Mouse (Mus musculus) macrophage (primary cell): ENCODE measurements around the gene Slc1a7. TPM values are rescaled to one million over a fixed set of nuclear protein-coding genes. Genes with fewer than 3 reads are reported as not detected.

Experiments used
- H3K27ac ChIP-seq: fragments of 350-480 bp; formaldehyde crosslinking; 2 replicates; pipeline ENCODE4 v1.9.0; 2021
- H3K36me3 ChIP-seq: fragments of 350-480 bp; formaldehyde crosslinking; 2 replicates; pipeline ENCODE4 v1.9.0; 2021; ENCODE audit errors: inconsistent target
- H3K4me3 ChIP-seq: fragments of 350-480 bp; formaldehyde crosslinking; 2 replicates; pipeline ENCODE4 v1.9.0; 2021; ENCODE audit errors: inconsistent target
- H3K79me2 ChIP-seq: fragments of 350-480 bp; formaldehyde crosslinking; 2 replicates; pipeline ENCODE4 v1.9.0; 2021; ENCODE audit errors: inconsistent target
- WGBS: methylation state at CpG from one replicate; pipeline ENCODE4 v1.1.7; 2026; ENCODE audit warnings: inconsistent platforms; ENCODE audit not compliant: missing documents; 5-methylcytosine and 5-hydroxymethylcytosine counted together
- polyA plus RNA-seq: library from polyadenylated mRNA; stranded (reverse); fragments of 250-400 nt; gene quantifications from 3 replicates; pipeline ENCODE4 v1.2.4, GENCODE M21; 2018; ENCODE audit warnings: inconsistent platforms

The Slc1a7 gene
- polyA plus RNA-seq, 1 experiment from 2014 or later = not detected

GRCm38 (mm10) chr4:107984282-107984981 lies 16.3 kb downstream of the Slc1a7 start:
- H3K36me3 ChIP-seq = no peaks in the 10 kb centered on the region
- no peaks in the 10 kb centered on the region for H3K79me2 ChIP-seq
- no peak overlapping the region for H3K4me3 ChIP-seq
- H3K27ac ChIP-seq = no peak overlapping the region
- WGBS = 62% methylated on average over 5 of the region's 7 CpGs

- WGBS = 80% methylated on average over 5 of the region's 5 CpGs
- H3K4me3 ChIP-seq = no peak overlapping the region
These were observed 17.7 kb downstream of the Slc1a7 start for GRCm38 (mm10) chr4:107985812-107986211.

GRCm38 (mm10) chr4:107986386-107987168 lies 18.4 kb downstream of the Slc1a7 start:
- Histone ChIP-seq H3K4me3 (no peak overlapping the region), H3K27ac (no peak overlapping the region), H3K79me2 (no peaks in the 10 kb centered on the region), H3K36me3 (no peaks in the 10 kb centered on the region)
- WGBS = 93% methylated on average over 11 of the region's 11 CpGs

More at GRCm38 (mm10) chr4:107985812-107986211, 17.7 kb downstream of the Slc1a7 start:
- H3K27ac ChIP-seq = no peak overlapping the region
- no peaks in the 10 kb centered on the region for H3K36me3 ChIP-seq
- no peaks in the 10 kb centered on the region for H3K79me2 ChIP-seq

- WGBS = 2% methylated on average over 8 of the region's 8 CpGs
These were observed 20.8 kb downstream of the Slc1a7 start for GRCm38 (mm10) chr4:107988931-107989330.

GRCm38 (mm10) chr4:107990818-107991217 lies 22.7 kb downstream of the Slc1a7 start:
- Histone ChIP-seq H3K36me3 (no peaks in the 10 kb centered on the region), H3K27ac (no peak overlapping the region), H3K79me2 (no peaks in the 10 kb centered on the region), H3K4me3 (no peak overlapping the region)
- WGBS = 83% methylated on average over 5 of the region's 5 CpGs

More at GRCm38 (mm10) chr4:107988931-107989330, 20.8 kb downstream of the Slc1a7 start:
- Histone ChIP-seq H3K27ac (no peak overlapping the region), H3K4me3 (no peak overlapping the region), H3K79me2 (no peaks in the 10 kb centered on the region), H3K36me3 (no peaks in the 10 kb centered on the region)

- H3K4me3 ChIP-seq = no peak overlapping the region
- H3K79me2 ChIP-seq = no peaks in the 10 kb centered on the region
- 90% methylated on average over 6 of the region's 6 CpGs for WGBS
- H3K27ac ChIP-seq = no peak overlapping the region
- H3K36me3 ChIP-seq = no peaks in the 10 kb centered on the region
These were observed 23.7 kb downstream of the Slc1a7 start for GRCm38 (mm10) chr4:107991879-107992278.

GRCm38 (mm10) chr4:107995011-107995410 lies 26.9 kb downstream of the Slc1a7 start:
- no peak overlapping the region for H3K27ac ChIP-seq
- no peaks in the 10 kb centered on the region for H3K36me3 ChIP-seq
- WGBS = 96% methylated on average over 6 of the region's 6 CpGs
- H3K79me2 ChIP-seq = no peaks in the 10 kb centered on the region
- H3K4me3 ChIP-seq = no peak overlapping the region

GRCm38 (mm10) chr4:107995727-107996126 lies 27.6 kb downstream of the Slc1a7 start:
- H3K79me2 ChIP-seq = no peaks in the 10 kb centered on the region
- no peaks in the 10 kb centered on the region for H3K36me3 ChIP-seq
- 89% methylated on average over 6 of the region's 6 CpGs for WGBS
- no peak overlapping the region for H3K27ac ChIP-seq
- H3K4me3 ChIP-seq = no peak overlapping the region

GRCm38 (mm10) chr4:107996418-107996986 lies 28.4 kb downstream of the Slc1a7 start:
- Histone ChIP-seq H3K79me2 (no peaks in the 10 kb centered on the region), H3K4me3 (no peak overlapping the region)

GRCm38 (mm10) chr4:107998641-107999332 lies 30.7 kb downstream of the Slc1a7 start:
- WGBS = 77% methylated on average over 11 of the region's 11 CpGs

More at GRCm38 (mm10) chr4:107996418-107996986, 28.4 kb downstream of the Slc1a7 start:
- Histone ChIP-seq H3K27ac (no peak overlapping the region), H3K36me3 (no peaks in the 10 kb centered on the region)
- WGBS = 96% methylated on average over 9 of the region's 9 CpGs

GRCm38 (mm10) chr4:107999380-107999779 lies 31.2 kb downstream of the Slc1a7 start:
- 67% methylated on average over 1 of the region's 1 CpGs for WGBS
- Histone ChIP-seq H3K36me3 (no peaks in the 10 kb centered on the region), H3K27ac (no peak overlapping the region), H3K4me3 (no peak overlapping the region), H3K79me2 (no peaks in the 10 kb centered on the region)

More at GRCm38 (mm10) chr4:107998641-107999332, 30.7 kb downstream of the Slc1a7 start:
- no peaks in the 10 kb centered on the region for H3K79me2 ChIP-seq
- no peak overlapping the region for H3K4me3 ChIP-seq
- H3K36me3 ChIP-seq = no peaks in the 10 kb centered on the region
- H3K27ac ChIP-seq = no peak overlapping the region

- Histone ChIP-seq H3K79me2 (no peaks in the 10 kb centered on the region), H3K27ac (no peak overlapping the region), H3K4me3 (no peak overlapping the region), H3K36me3 (no peaks in the 10 kb centered on the region)
- 80% methylated on average over 6 of the region's 7 CpGs for WGBS
These were observed 37.2 kb downstream of the Slc1a7 start for GRCm38 (mm10) chr4:108005328-108005727.

- Histone ChIP-seq H3K79me2 (no peaks in the 10 kb centered on the region), H3K4me3 (no peak overlapping the region), H3K36me3 (no peaks in the 10 kb centered on the region), H3K27ac (no peak overlapping the region)
- 87% methylated on average over 7 of the region's 7 CpGs for WGBS
These were observed 39.5 kb downstream of the Slc1a7 start for GRCm38 (mm10) chr4:108007532-108008103.

- Histone ChIP-seq H3K27ac (no peak overlapping the region), H3K79me2 (no peaks in the 10 kb centered on the region), H3K36me3 (no peaks in the 10 kb centered on the region), H3K4me3 (no peak overlapping the region)
- 81% methylated on average over 6 of the region's 8 CpGs for WGBS
These were observed 40.4 kb downstream of the Slc1a7 start for GRCm38 (mm10) chr4:108008541-108008940.
